Mouse (Mus musculus): ENCODE results near the gene Sorbs2. TPM values are rescaled to one million over a fixed set of nuclear protein-coding genes. Genes with fewer than 3 reads are reported as not detected.

Sorbs2 gene
- polyA plus RNA-seq, 1 experiment: 5.6 TPM

GRCm38 (mm10) chr8:45730795-45731194 is 223.2 kb downstream of the Sorbs2 start:
- WGBS: 64% methylated on average over 5 of the region's 5 CpGs
- no peak for DNase-seq (ENCODE audit: low read depth, low spot score)

GRCm38 (mm10) chr8:45734071-45734470 is 226.5 kb downstream of the Sorbs2 start:
- DNase-seq (ENCODE audit: low read depth, low spot score): no peak
- WGBS: 84% methylated on average over 8 of the region's 8 CpGs

GRCm38 (mm10) chr8:45737266-45737665 is 229.7 kb downstream of the Sorbs2 start:
- 73% methylated on average over 2 of the region's 2 CpGs for WGBS
- no peak for DNase-seq (ENCODE audit: low read depth, low spot score)

DNA sequence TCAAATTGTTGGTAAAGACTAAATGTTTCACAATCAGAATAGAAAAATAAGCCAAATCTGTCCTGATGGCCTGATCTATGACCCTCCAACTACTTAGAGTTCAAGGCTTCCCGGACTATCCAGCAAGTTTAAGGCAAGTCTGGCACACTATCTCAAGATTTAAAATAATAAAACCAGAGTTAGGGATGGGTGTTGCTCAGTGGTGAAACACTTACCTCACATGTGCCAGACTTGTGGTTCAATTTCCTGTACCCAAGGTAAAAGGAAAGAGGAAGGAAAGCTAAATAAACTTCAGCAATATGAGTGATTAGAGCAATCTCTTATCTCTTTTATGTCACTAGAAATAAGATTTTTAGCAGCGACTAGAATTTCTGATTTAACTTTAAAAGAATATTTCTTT is 235.7 kb downstream of the Sorbs2 start:
- WGBS: 29% methylated on average over 2 of the region's 2 CpGs
- DNase-seq (ENCODE audit: low read depth, low spot score): no peak

GRCm38 (mm10) chr8:45743739-45744138 is 236.2 kb downstream of the Sorbs2 start:
- no peak for DNase-seq (ENCODE audit: low read depth, low spot score)

DNA sequence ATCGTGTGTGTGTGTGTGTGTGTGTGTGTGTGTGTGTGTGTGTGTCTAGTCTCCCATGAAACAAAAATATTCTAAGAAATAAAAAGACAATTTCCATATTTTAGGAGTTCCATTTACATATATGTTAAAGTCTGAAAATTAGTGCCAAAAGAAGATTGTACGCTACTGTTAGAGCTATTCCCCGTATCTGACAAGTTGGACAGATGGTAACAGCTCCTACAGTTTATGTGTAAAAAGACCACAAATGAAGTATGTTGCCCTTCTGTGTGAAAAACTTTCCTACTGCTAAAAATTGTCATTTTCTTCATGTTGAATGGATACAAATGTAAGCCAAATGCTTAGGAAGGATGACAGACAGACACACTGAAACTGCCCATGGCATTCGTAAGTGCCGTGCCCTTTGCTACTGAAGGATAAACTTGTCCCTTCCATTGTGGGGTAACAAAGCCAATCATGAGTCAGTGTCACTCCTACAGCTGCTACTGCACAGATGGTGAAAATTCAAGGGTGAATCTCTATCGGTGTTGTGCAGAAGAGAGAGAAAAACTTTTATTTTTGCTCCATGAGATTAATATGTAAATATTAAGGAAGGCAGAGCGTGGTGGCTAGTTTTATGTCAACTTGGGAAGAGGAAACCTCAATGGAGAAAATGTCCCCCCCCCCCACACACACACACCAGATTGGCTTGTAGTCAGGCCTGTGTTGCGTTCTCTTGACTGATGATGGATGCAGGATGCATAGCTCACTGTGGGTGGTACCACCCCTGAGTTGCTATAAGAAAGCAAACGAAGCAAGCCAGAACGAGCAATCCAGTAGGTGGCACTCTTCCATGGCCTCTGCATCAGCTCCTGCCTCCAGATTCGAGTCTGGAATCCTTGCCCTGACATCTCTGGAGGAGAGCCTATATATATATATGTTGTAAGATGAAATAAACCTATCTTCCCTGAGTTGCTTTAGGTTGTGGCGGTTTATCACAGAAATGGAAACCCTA is 244.2 kb downstream of the Sorbs2 start:
- WGBS: 73% methylated on average over 12 of the region's 12 CpGs
- DNase-seq (ENCODE audit: low read depth, low spot score): no peak

- DNase-seq (ENCODE audit: low read depth, low spot score): no peak
- 84% methylated on average over 9 of the region's 9 CpGs for WGBS
Measured at GRCm38 (mm10) chr8:45755482-45755881, 247.9 kb downstream of the Sorbs2 start.

- DNase-seq (ENCODE audit: low read depth, low spot score): no peak
- 75% methylated on average over 7 of the region's 7 CpGs for WGBS
Measured at GRCm38 (mm10) chr8:45755972-45756371, 248.4 kb downstream of the Sorbs2 start.

DNA sequence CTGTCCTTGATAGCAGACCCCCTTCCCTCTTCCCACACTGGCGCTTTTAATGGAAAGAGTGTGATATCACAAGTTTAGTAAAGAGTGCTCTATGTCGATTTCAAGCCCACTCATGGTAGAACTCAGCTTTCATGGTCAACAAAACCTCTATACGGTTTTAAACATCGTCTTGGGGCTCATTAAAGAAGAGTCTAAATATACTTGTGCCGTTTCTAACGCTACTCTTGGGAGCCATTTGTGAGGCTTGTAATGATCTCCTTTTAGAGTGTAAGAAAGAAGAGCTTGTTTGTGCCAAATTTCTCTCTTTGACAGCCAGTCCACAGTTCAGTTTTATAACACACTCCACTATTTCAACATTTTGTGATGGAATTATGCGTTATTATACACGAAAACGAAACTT is 253.0 kb downstream of the Sorbs2 start:
- 30% methylated on average over 9 of the region's 9 CpGs for WGBS
- no peak for DNase-seq (ENCODE audit: low read depth, low spot score)

GRCm38 (mm10) chr8:45761053-45761452 is 253.5 kb downstream of the Sorbs2 start:
- DNase-seq (ENCODE audit: low read depth, low spot score): peak; percentile 54
- 13% methylated on average over 1 of the region's 1 CpGs for WGBS

GRCm38 (mm10) chr8:45762982-45763689 is 255.5 kb downstream of the Sorbs2 start:
- 84% methylated on average over 15 of the region's 15 CpGs for WGBS
- DNase-seq (ENCODE audit: low read depth, low spot score): no peak

- WGBS: 60% methylated on average over 11 of the region's 11 CpGs
- no peak for DNase-seq (ENCODE audit: low read depth, low spot score)
Measured at GRCm38 (mm10) chr8:45763690-45764342, 256.2 kb downstream of the Sorbs2 start.

GRCm38 (mm10) chr8:45766138-45766537 is 258.6 kb downstream of the Sorbs2 start:
- no peak for DNase-seq (ENCODE audit: low read depth, low spot score)
- 81% methylated on average over 11 of the region's 11 CpGs for WGBS

GRCm38 (mm10) chr8:45774841-45775240 is 267.3 kb downstream of the Sorbs2 start:
- 88% methylated on average over 5 of the region's 5 CpGs for WGBS
- no peak for DNase-seq (ENCODE audit: low read depth, low spot score)

DNA sequence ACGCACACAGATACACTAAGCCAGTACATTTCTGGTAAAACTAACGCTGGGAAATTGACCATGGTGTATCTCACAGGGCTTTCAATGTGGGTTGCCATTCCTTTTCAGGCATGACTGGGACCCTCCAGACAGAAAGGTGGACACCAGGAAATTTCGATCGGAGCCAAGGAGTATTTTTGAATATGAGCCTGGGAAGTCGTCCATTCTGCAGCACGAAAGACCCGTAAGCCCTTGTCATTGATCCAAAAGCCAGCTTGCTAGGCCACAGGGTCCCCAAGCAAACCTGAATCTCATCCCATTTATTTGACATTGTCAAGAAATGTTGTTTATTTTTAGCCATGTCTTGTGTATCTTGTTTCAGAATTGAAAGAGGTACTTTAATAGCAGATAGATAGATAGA is 267.9 kb downstream of the Sorbs2 start:
- WGBS: 91% methylated on average over 7 of the region's 7 CpGs
- no peak for DNase-seq (ENCODE audit: low read depth, low spot score)

DNA sequence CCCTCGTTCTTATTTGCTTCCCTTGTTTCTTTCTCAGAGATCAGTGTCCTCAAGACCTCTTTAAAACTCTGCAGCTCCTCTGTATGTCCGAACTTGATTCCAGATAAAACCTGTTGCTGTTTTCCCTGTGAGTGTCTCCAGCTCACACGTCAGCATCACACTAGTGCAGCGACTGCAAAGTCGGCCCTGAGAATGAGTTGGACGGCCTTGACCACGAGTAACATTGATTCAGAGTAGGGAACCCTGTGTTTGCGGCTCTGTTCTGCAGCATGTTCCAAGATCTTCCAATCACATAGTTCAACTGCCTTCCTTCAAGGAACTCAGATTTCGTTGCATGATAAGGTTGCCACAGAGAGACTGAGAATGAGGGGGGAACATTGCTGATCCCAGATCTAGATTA is 268.8 kb downstream of the Sorbs2 start:
- WGBS: 87% methylated on average over 9 of the region's 9 CpGs
- DNase-seq (ENCODE audit: low read depth, low spot score): no peak

DNA sequence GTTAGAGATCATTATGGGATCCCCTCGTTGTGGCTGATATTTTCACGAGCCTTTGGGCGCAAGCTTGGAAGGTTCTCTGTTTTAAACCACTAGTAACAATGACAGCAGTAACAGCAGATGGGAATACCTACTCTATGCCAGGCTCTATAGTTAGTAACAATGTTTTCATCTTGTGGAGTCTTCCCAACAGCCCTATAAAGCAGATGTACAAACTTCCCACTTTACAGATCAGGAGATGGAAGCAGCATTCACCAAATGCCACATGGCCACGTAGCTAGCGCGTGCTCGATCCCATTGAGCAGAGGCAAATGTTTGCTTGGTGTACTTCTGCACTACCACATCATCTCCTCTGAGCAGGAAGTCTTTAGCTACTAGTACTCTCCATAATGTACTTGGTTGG is 269.4 kb downstream of the Sorbs2 start:
- 89% methylated on average over 7 of the region's 7 CpGs for WGBS
- no peak for DNase-seq (ENCODE audit: low read depth, low spot score)

DNA sequence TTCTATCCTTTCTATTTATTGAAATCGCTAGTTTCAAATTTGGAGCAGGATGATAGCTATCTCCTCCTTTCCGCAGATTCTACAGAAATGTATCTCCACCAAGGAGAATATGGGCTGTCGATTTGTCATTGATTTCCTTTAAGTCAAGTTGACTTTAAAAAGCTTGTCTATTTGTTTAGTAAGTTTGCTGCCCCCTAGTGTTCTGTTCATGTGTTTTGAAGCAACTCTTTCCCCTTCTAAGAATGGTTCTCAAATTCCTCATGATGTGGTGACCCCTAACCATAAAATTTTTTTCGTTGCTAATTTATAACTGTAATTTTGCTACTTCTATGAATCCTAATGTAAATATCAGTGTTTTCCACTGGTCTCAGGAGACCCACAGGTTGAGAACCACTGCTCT is 273.0 kb downstream of the Sorbs2 start:
- WGBS: 43% methylated on average over 4 of the region's 4 CpGs
- no peak for DNase-seq (ENCODE audit: low read depth, low spot score)

DNA sequence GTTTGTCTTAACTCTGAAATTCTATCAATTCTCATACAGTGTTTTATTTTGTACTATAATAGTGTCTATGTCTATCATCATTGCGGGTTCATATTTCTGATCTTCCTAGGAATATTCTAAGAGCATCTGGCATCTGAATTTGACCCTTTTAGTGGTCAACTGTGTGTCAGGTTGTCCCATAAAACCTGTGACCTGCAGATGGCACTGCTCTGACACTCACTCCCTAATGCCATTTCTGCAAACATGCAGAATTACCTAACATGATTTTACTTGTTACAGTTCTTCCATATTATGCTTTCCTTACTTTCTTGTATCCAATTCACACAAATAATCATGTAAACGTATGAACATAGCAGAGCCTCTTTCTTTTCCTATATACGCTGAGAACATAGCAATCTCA is 281.0 kb downstream of the Sorbs2 start:
- WGBS: 86% methylated on average over 3 of the region's 3 CpGs
- no peak for DNase-seq (ENCODE audit: low read depth, low spot score)

DNA sequence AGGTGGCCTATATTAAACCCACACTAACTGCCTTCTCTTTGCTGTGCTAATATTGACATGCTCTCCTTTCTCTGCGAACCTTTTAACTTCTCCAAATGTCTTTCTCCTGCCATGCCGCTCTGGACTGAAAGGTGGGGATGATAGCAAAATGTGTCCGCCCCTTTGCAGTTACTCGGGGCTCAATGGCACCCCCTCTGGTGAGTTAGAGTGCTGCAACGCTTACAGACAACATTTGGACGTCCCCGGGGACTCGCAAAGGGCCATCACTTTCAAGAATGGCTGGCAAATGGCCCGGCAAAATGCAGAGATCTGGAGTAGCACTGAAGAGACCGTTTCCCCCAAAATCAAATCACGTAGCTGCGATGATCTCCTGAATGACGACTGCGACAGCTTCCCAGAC is 287.3 kb downstream of the Sorbs2 start:
- DNase-seq (ENCODE audit: low read depth, low spot score): no peak
- 82% methylated on average over 14 of the region's 14 CpGs for WGBS
